Mouse (Mus musculus): ENCODE data around the gene Bysl.

Gene Bysl

GRCm38 (mm10) chr17:47593215-47593853, 18.0 kb downstream of the Bysl start:
- peak; percentile 96 for DNase-seq

DNA sequence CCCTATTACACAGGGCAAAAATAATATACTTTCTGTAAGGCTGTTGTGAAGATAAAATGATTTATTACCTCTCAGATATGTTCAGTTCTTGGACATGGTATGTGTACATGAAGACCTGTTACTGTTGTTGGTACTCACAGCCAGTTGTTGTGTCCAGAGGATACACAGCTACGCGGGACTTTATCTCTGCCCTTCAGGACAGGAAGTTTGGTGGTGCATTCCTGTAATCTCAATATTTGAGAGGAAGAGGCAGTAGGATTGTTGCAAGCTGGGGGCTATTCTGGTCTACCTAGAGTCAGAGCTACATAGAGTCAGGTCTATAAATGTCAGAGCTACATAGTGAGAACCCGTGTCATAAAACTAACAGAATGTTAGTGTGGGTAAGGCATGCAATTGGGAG, 20.2 kb downstream of the Bysl start:
- DNase-seq = no peak

DNA sequence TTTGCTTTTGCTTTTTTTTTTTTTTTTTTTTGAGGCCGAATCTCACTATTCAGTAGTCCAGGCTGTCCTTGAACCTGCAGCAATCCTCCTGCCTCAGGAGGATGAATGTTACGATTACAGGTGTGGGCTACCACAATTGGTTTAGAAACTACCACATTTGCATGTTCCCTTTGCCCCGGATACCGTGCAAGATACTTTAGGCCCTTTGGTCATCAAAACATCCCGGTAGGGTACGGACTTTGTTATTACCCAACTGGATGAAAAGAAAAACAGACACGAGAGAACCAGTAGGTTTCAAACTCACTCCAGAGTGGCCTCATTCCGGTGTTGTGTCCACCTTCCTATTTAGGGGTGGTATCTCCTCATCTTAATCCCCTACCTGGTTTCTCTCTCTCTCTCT, 22.8 kb downstream of the Bysl start:
- no peak for DNase-seq

GRCm38 (mm10) chr17:47580962-47581361, 30.3 kb downstream of the Bysl start:
- no peak for DNase-seq

DNA sequence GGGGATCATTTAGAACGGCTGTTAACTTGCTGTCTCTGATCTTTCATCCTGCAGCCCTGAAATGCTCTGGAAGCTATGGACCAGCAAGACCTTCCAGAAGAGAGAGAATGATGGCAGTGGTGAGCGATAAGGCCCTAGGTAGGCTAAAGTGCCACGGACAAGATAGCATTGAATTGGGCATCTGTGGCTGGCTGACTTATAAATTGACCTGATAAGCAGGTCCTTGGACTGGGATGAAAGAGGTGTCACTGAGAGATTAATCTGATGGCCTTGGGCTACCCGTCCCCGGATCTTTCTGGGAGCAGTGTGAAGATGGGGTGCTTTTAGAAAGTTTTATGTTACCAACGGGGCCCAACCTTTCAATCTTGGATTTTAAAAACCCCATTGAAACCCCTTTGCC, 32.6 kb downstream of the Bysl start:
- DNase-seq = no peak

- no peak for DNase-seq
Measured at GRCm38 (mm10) chr17:47574830-47575229, 36.5 kb downstream of the Bysl start.

DNA sequence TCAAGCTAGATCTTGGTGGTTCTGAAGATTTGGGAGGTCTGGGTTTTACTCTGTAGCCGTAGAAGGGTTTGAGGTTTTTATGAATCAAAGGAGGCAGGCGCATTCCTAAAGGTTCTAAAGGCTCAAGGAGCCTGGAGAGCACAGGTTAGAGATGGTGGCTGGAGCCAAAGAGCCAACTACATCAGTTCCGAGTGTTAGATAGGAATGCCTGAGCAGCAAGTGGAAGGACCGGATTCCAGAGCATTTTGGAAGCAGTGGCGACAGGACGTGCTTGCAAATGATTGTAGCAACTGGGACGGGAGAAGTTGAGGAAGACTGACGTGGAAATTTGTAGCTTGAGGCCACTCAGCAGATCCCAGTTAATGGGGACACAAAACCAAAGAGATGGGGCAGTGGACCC, 37.3 kb downstream of the Bysl start:
- DNase-seq = no peak

- no peak for DNase-seq
Measured at GRCm38 (mm10) chr17:47572436-47572835, 38.9 kb downstream of the Bysl start.

- no peak for DNase-seq
Measured at GRCm38 (mm10) chr17:47571621-47572020, 39.7 kb downstream of the Bysl start.

- DNase-seq = peak; percentile 18
Measured at GRCm38 (mm10) chr17:47568951-47569527, 42.3 kb downstream of the Bysl start.

DNA sequence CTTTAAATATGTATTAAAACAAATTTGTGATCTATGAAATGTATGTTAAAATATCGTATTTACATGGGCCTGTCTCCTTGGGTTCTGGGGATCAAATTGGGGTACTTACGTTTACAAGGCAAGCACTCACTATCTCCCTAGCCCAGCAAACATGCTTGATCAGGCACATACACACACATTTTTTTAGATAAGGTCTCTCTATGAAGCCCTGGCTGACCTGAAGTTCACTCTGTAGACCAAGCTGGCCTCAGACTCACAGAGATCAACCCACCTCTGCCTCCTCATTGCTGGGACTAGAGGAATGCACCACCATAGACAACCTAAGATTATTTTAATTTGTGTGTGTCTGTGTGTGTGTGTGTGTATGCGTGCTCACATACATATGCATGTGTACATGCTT, 42.9 kb downstream of the Bysl start:
- no peak for DNase-seq

DNA sequence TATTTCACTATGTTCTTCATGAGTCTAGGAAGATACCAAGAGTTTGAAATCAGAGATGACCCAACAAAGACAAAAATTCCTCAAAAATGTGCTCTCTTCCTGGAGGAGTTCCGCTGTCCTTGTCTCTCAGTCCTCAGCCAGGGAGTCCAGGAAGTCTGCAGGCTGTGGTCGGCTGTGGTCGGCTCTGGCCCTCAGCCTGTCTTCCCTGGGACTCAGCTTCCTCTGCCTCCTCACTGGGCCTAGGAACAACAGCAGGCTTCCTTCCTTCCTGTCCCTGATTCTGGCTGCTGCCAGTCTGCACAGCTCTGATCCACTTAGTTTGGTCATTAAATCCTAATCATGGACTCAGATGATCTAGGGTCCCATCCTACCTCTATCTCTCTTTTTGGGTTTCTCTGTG, 44.0 kb downstream of the Bysl start:
- no peak for DNase-seq

- DNase-seq = no peak
Measured at GRCm38 (mm10) chr17:47566133-47566532, 45.2 kb downstream of the Bysl start.

DNA sequence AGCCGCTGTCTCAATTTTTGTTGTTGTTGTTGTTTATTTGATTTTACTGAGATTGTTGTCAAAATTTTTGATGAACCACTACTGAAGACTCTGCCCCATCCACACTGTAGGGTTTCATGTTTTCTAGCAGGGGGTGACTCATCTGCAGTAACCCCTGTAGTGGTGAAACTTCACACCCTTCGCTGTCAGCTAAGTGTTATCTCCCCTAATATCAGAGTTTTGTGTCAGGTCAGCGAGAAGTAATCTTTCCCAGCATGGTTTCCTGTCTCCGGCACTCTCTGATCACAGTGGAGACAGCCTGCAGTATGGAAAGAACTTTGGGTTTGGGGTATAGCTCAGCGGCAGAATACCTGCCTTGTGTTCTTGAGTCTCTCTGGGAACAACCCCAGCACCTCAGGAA, 46.7 kb downstream of the Bysl start:
- no peak for DNase-seq

- DNase-seq = no peak
Measured at GRCm38 (mm10) chr17:47562875-47563274, 48.4 kb downstream of the Bysl start.

GRCm38 (mm10) chr17:47559726-47560125, 51.6 kb downstream of the Bysl start:
- DNase-seq = no peak

GRCm38 (mm10) chr17:47557179-47557578, 54.1 kb downstream of the Bysl start:
- DNase-seq = no peak

DNA sequence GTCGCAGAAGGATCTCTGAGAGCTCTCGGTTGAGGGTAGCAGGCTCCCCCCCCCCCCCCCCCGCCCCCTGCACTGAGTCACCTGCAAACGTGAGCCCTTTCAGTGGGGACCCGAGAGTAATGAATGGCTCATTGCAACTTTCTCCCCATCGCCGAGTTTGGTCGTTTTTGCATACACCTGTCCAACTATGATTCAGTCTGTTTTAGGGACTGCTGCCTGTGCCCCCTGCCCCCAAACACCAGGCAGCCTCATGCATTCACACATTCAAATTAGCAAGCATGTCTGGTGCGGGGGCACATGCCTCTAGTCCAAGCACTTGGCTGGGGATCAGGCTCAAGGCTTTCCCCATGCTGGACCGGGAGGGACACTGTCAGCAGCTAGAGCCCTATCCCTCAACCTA, 56.7 kb downstream of the Bysl start:
- no peak for DNase-seq

- no peak for DNase-seq
Measured at GRCm38 (mm10) chr17:47552994-47553393, 58.3 kb downstream of the Bysl start.

DNA sequence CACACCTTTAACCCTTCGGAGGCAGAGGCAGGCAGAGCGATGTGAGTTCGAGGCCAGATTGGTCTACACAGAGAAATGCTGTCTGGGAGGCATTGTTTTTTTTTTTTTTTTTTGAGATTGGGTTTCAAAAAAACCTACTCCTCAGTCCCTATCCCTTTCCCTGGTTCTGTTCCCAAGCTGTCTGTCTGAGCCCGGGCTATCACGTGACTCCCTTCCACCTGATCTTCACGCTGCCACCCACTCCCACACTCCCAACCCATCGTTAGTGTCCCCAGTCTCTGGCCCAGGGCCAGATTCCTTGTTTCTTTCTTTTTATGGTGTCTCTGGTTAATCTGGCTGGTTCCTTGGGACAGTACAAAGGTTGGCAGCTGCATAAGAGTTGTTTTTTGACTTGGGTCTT, 60.2 kb downstream of the Bysl start:
- DNase-seq = no peak

All from retina, postnatal 1 day (tissue).